Mouse (Mus musculus): ENCODE data around the gene Nfix.

The Nfix gene

DNA sequence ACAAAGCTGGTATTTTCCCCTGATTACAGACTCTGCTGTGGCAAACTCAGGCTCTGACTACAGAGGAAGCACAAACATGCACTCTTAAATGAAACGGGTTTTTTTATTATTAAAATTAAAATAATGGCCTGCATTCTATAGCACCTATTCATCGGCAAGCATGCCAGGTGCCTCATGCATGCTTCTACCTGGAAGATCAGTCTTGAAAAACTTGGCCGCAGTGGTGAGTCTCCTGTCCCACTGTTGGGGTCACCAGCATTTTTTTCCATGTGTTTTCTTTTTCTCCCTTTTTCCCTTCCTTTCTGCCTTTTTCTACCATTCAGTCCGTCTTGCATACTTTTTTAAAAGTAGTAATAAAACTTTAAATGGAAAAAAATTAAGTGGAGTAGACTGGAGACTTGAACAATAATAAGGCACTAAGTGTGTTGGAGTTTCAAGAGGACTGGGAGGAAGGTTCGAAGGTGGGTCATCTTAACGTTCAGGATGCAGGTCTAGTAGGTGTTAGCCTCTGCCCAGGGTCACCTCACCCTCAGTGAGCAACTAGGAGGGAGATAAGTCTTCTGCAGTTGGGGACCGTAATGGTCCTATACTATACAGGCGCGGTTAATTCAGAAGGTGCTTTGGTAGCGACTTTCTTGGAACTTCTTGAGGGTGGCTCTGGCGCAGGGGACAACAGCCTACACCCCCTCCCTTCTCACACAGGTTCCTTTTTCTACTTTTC, 16.8 kb downstream of the Nfix start:
- no peak for DNase-seq (ENCODE audit: inconsistent age in 2 of 2, low spot score in 1 of 2)

DNA sequence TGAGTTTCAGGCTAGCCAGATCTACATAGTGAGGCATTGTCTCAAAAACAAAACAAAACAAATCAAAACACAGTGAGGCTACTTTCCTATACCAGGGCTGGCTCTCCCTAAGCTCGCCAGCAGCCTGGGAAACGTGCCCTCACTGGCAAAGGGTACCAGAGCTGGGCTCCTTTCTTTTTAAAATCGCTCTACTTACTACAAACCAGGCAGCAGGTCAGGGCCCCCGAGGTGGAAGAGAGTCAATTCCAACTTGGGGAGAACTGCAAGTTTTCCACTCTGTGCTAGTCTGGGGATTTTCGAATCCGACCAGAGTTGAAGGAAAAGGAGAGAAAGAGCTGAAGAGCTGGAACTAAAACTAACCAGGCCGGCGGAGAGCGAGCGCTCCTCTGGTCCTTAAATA, 17.5 kb downstream of the Nfix start:
- DNase-seq (ENCODE audit: inconsistent age in 2 of 2, low spot score in 1 of 2): peak in 1 of 2 experiments; percentile 42

DNA sequence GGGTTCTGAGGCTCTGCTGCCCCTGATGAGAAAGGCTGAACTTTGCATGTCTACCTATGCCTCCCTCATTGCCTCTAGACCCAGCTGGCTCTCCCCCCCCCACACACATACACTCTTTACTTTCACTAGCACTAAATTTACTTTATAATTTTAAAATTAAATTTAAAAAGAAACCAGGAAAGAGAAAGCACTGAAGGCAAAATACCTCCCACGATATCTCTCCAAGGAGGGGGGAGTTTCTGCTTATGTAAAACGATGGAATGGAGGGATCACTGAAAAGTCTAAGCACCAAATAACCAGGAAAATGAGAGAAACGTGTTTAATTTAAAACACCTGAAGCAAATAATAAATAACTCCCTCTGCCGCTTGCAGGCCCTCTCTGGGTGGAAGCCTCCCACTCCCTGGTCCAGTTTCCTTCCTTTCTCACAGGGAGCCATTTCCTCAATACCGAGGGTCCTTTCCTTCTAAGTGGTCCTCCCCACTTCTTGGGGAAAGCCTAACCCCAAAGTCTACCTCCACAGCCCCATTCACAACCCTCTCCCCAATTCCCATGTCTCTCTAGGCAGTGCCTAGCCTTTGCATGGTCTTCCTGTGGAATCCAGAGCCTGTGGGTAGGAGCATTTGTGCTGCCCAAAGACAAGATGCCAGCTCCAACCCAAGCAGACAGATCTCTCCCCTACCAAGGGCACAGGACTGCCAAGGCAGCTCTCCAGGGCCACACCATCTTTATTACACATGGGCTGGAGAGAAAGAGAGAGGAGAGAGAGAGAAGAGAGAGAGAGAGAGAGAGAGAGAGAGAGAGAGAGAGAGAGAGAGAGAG, 18.2 kb downstream of the Nfix start:
- DNase-seq (ENCODE audit: inconsistent age in 2 of 2, low spot score in 1 of 2): no peak

DNA sequence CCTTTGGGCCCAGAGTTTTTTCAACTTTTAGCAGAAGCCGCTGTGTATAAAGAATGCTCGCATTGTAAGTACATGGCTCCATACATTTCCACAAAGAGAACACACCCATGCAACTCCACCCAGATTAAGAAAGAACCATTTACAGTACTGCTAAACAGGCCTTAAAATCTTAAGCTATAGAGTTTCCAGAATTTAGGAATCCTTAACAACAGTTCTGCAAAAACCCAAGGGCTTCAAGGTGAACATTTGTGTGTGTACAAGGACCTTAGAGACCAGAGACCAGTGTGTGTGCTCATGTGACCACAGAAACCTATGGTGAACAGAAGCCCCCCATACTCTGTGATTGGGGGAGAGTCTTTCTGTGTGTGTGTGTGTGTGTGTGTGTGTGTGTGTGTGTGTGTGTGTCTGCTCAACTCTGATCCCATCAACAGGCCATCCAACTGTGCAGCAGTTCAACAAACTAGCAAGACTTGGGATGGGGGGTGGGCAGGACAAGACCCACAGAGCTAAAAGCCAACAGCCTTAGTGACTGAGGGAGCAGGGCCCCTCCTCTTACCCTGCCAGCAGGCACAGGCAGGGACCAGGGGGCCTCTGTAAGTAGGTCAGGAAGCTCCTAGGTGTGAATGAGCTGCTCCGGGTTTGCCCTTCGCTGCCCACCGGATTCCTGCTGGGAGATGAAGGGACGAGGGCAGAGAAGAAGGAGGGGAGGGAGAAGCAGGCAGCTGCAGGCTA, 19.0 kb downstream of the Nfix start:
- no peak for DNase-seq (ENCODE audit: inconsistent age in 2 of 2, low spot score in 1 of 2)

DNA sequence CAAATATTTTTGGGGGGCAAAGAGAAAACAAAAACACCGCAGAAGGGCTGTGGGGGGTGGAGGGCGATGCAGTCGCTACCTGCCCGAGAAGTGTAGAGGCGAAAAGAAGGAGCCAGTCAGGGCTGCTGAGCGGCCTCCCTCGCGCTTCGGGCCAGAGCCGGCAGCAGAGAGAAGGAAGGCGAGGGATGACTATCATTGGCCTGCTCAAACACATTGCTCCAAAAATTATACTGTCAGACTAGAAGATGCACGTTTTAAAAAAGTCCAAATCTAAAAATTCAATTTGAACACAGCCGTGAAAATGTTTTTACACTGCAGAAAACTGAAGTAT, 20.0 kb downstream of the Nfix start:
- DNase-seq (ENCODE audit: inconsistent age in 2 of 2, low spot score in 1 of 2): no peak

DNA sequence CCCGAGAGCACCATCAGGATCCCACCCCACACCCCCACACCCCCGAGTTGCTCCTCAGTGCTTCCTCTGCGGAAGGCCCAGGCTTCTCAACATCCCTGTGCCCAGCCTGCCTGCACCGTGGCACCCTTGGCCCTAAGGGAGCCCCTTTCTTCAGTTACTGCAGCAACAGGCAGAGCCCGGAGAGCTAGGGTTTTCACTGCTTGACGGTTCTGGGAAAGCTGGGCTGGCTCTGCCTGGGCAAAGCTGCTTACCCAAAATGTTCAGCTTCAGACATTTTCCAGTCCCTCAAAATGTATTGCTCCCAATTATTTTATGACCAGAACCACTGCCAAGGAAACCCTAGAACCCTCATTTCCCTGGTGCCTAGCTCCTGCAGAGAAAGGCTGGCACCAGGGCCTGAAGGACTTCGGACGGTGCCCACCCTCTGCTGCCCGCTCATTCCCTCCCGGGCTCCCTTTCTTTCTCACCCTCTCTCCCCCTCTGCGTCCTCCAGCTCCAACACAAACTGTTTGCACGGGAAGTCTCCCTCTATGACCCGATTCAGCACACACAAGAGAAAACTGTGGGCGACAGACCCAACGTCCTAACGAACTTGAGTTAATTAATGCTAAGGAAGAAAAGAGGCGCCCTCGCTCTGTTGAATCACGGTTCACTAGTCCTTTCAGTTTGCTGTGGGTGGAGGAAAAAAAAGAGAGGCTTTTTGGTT, 20.5 kb downstream of the Nfix start:
- DNase-seq (ENCODE audit: inconsistent age in 2 of 2, low spot score in 1 of 2): no peak

DNA sequence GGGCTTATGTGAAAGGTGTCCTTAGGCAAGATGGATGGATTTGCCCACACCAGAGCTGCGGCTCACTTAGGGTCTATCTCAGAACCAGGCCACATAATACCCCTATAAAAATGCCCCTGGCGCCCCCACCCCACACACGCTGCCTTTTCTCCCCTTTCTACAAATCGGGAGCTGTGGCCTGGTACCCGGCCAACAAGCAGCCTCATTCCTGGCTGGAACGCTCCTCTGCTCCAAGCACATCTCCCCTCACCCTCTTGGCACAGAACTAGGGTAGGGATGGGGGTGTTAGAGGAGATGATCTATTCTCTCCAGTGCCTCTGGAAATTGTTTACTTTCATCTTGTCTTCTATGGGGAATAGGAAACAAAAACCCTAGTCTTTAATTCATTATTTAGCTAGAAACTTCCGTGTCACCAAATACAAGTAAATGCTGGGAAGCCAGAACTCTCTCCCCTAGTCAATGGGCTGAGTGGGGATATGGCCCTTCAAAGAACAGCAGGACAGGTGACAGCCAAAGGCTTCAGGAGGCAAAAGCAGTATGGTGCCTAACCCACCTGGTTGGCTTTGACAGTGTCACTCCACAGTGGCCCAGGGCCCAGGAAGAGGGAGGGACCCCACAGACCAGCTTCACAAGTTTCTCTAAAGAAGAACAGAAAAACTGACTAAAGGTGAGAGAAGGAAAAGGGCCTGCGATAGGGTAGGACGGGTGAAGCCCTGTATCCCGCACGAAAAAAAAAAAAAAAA, 21.3 kb downstream of the Nfix start:
- DNase-seq (ENCODE audit: inconsistent age in 2 of 2, low spot score in 1 of 2): no peak

DNA sequence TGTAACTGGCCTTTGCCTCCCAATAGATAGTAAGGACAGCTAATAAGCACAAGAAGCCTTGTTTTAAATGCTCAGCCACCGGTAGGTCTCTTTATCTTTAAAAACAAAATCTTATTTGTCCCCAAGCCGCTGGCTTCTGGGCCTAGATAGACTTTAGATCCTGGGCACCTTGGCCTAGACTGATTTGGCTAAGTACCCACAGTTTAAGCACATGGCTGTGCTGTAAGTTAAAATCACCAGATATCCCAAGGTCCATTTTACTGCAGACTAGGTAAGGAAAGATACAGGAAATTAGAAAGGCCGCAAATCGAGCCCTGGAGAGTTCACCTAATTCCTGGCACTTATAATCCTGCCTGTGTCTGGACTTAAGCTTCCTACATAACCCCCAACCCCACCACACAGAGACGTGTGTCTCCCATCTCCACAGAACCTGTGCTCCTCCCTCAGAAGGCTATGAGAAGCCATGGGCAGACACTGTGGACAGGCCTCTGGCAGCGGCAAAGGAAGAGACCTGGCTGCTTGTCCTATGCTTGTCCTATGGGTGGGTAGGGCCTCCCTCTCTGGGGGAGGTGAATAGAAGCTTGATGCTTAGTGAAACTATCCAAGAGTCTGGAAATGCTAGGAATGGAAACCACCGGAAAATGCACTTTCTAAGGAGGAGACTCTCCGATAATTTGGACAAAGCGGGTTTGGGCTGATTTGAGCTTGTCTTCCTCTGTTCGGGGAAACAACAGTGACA, 22.1 kb downstream of the Nfix start:
- no peak for DNase-seq (ENCODE audit: inconsistent age in 2 of 2, low spot score in 1 of 2)

DNA sequence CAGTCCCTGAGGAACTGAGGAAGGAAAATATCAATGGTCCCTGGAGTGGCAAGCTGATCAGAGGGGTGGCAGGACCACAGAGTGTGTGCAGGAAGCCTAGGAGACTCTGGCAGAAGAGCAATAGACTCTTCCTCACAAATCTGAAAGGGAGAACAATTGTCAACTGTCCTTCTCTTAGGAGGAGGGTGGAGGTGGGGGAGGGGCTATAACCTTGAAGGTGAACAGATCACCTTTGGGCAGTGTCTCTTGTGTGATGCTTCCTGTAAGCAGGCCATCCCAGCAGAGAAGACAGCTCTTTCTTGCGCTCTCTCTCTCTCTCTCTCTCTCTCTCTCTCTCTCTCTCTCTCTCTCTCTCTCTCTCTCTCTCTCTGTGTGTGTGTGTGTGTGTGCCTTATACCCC, 23.6 kb downstream of the Nfix start:
- no peak for DNase-seq (ENCODE audit: inconsistent age in 2 of 2, low spot score in 1 of 2)

DNA sequence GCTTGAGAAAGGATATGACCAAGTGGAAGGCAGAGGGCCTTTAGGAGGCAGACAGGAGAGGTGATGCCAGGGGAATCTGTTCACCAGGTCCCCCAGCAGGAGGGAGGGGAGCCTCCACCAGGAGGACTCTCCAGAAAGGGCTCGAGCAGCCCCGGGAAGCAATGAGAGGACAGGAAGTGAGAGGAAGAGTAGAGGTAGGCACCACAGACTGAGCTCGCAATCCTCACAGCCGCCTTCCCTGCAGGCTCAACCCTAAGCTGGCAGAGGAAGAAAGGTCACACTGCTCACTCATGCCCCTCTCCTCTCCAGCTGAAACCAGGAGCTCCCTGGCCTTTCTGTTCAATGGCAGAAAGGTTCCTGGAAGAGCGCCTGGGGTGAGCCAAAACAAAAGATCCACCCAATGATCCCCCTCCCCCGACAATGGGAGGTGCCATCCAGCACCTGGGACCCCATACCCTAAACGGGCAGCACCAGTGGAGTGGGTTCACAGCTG, 24.5 kb downstream of the Nfix start:
- DNase-seq (ENCODE audit: inconsistent age in 2 of 2, low spot score in 1 of 2): no peak

DNA sequence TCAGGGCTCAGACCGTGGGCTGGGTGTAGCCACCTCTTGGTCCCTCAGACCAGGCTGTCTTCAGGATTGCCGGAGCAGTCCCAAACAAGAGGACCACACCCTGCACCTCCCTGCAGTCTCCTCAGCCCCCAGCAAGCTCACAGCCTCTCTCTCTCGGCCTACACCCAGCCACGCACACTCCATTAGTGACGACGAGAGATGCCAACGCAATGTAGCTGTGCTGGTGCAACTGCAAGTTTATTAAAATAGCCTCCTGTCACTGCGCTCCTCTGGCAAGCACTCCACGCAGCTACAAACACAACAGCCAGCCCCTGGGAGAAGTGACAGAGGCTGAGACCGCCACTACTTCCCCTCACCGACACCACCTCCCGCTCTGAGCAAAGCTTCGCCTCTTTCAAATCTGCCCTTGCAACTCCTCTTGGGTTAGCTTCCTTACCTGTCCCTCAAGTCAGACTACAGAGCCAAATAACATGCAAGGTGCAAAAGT, 25.0 kb downstream of the Nfix start:
- DNase-seq (ENCODE audit: inconsistent age in 2 of 2, low spot score in 1 of 2): no peak

DNA sequence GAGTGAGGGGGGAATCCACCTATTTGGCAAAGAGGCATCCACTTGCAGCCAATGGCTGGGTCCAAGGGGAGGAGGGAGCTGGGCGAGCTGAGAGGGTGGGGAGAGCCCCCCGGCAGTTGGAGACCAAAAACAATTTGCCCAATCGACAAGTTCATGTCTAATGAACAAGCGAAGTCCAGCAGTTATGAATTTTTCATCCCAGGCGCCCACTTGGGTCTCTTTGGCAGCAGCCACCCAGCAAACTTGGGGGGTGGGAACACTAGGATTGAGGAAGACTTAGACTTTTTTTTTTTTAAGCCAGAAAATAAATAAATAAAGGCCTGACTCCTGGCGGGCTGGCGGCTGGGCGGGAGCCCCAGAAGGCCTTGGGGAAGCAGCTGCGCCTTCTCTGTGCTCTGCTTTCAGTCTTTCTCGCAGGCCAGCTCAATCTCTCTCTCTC, 25.7 kb downstream of the Nfix start:
- peak in 1 of 2 experiments; percentile 66 for DNase-seq (ENCODE audit: inconsistent age in 2 of 2, low spot score in 1 of 2)

DNA sequence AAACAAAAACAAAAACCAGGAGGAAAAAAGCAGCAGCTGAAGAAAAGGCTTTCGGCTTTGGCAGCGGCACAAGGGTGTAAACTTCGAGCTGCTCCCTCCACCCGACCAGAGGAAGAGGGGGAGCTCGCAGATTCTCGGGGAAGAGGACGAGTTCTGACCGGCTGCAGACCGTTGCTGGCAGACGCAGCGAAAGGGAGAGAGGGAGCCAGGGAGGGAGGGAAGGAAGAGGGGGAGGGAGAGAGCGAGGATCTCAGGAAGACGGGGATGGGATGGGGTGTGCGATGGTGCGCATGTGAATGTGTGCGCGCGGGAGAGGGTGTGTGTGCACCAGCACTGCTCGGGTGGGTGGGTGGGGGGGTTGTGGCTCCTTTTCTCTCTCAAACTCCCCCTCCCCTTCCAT, 26.3 kb downstream of the Nfix start:
- DNase-seq (ENCODE audit: inconsistent age in 2 of 2, low spot score in 1 of 2): peak; percentile 55 to 82

DNA sequence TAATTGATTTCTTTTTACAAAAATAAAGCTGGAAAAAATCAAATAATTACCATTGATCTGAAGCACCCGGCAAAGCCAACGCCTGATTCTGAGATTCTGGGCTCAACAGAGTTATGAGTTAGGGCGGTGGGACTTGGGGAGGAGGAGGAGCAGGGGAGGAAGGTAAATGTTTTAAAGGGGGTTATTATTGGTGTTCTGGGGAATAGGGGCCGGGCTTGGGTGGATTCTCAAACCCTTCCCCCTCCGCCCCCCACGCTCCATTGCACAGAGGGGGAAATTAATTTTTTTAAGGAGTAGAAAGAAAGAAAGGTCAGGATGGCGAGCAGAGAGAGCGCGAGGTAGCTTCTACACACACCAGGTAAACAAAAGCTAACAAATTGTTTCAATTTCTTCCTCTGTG, 26.8 kb downstream of the Nfix start:
- DNase-seq (ENCODE audit: inconsistent age in 2 of 2, low spot score in 1 of 2): no peak

DNA sequence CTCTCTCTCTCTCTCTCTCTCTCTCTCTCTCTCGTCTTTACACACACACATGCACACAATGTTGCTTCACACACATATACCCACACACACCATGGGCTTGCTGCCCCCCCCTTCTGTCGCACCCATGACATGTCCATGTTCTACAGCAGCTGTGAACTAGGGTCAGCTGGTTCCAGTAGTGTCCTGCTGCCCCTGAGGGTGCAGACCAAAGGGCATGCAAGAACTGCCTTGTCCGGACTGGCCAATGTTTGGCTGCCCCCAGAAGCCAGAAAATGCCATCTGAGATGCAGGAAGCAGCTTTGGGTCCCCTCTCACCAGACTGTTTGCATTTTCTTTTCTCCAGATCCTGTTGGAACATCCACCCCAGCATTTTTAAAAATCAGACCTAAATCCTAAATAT, 27.5 kb downstream of the Nfix start:
- no peak for DNase-seq (ENCODE audit: inconsistent age in 2 of 2, low spot score in 1 of 2)

DNA sequence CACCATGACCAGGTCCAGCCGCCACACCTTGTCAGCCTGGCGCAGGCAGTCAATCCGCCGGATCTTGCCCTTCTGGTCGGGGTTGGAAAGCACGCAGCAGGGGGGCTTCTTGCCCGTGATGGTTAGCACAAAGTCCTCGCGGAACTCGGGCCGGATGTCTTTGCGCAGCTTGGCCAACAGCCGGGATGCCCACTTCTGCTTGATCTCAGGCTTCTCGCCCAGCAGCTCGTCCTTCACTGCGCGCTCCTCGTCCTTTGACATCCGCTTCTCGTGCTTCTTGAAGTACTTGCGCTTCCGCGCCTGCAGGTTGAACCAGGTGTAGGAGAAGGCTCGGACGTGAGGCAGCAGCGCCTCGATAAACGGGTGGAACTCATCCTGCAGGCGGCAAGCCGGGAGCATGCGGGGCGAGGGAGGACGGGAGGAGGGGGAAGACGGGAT, 28.2 kb downstream of the Nfix start:
- DNase-seq (ENCODE audit: inconsistent age in 2 of 2, low spot score in 1 of 2): no peak

DNA sequence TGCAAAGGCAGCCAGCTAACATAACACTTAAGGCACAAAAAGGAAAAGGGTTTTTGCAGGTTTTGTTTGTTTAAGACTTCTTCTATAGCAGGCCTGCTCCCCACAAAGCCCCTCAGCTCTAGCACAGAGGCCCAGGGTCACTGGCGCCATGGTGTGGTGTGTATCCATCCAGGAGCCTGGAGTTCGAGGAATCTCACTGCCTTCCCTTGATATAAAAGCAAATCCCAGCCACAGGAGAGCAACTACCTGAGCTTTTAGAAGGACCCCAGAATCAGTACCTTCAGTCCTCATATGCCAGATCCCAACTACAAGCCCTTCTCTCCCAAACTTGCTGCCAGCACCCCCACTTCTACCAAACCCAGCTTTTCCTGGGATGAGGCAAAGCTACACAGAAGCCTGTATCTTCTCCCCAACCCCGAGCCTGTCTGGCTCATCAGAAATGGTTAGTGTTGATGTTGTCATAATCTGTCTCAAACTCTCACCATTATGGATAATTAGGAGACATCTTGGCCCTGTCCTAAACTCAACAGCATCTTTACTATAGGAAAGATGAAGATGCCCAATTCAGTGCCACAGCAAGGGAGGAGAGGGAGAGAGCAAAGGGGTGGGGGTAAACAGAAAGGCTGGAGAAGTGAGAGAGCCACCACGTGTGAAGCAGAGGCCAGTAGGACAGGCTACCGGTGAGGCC, 29.0 kb downstream of the Nfix start:
- no peak for DNase-seq (ENCODE audit: inconsistent age in 2 of 2, low spot score in 1 of 2)

DNA sequence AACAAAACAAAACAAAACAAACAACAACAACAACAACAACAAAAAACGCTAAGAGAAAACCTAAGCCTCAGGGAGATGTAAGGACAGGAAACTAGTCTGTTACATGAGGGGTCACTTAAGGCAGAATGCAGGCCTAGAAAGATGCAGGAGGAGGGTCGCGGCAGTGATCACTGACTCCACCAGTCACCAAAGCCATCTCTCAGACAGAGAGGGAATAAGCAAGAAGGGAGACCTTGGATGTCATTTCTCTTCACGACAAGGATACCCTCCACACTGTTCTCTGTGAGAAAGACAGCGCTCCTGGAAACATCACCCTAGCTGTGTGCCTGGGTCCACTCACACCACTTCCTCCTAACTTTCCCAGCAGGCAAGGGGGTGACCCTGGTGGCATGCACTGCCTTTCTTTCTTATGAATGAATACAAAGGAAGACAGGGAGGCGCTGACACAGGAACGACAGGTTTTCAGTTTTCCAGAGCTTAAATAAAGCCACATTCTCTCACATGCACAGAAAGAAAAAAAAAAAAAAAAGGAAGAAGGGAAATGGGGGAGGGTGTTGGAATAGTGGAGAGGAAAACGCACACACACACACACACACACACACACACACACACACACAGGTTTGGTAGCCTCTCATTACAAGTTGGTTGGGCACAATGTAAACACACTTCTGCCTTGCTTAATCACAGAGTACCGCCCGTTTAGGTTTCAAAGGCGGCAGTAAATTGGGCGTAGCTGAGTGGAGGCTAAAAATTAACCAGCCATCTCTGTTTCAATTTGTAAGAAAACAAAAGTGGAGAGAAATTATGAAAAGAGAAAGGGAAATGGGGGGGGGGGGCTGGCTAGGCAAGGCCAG, 29.8 kb downstream of the Nfix start:
- no peak for DNase-seq (ENCODE audit: inconsistent age in 2 of 2, low spot score in 1 of 2)
